Mouse (Mus musculus) WW6 (cell line): Measurements from ENCODE around the gene Plxna2.

Source experiments
- DNase-seq: peaks from one replicate; pipeline ENCODE4 v3.0.0-alpha.2; 2013; ENCODE audit warnings: low read depth, low spot score

Gene Plxna2

GRCm38 (mm10) chr1:194617918-194618317 lies at the start of gene Plxna2:
Gene Plxna2 (plus strand): TSS chr1:194618218.
- DNase-seq, result no peak

- no peak for DNase-seq
These were observed 44.1 kb upstream of the Plxna2 start for GRCm38 (mm10) chr1:194573870-194574269.

DNA sequence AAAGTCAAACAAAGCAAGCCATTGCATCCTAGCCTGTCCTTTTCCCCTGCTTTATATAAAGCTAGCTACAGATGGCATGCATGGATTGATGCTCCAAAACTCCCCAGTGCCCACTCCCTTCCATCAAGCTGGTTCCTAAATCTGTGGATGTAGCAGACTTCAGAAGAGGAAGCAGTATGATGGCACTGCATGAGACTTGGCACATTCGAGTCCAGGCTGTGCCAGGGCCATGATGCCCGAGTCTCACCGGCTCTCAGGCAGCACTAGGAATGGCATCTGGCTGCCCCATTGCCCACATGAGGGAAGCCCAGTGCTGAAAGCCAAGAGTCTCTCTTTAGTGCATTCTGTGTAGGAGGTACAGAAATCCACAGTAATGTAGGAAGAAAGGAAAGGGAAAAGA lies 39.7 kb upstream of the Plxna2 start:
- no peak for DNase-seq

DNA sequence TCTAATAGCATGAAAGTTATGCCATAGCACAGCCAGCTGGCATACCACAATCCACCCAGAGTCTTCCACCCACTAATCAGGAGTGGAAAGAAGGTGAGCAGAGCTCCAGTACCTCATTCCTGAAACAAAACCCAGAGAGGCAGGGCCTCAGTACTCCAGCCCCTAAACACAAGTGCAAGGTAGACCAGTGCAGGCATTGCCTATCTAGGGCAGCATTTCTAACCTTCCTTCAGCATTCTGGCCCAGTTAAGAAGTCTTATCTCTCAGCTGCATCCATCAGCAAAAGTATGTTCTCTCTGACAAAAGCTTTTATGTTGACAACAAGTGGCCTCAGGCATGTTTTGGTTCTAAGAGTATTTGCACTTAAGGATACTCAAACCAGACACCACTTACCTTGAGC lies 37.5 kb upstream of the Plxna2 start:
- DNase-seq, result no peak

GRCm38 (mm10) chr1:194586670-194587069 lies 31.3 kb upstream of the Plxna2 start:
- DNase-seq, result no peak

DNA sequence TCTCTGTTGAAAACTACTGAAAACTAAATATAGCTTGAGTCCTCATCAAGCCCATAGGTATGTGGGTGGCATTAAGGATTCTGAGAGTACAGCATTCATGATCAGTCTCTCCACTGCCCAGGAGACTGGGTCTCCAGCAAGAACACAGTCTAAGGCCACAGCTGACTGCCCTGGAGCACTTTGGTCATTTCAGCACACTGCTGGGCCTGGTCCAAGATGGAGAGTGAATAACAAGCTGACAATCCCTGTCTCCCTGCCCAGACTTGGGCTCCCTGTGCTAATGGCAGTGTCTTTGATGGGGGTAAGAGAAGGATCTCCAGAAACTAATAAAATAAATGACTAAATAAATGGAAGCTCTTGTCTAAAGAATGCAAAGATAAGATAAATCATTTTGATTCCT lies 30.5 kb upstream of the Plxna2 start:
- no peak for DNase-seq

GRCm38 (mm10) chr1:194587956-194588668 lies 29.9 kb upstream of the Plxna2 start:
- no peak for DNase-seq

DNA sequence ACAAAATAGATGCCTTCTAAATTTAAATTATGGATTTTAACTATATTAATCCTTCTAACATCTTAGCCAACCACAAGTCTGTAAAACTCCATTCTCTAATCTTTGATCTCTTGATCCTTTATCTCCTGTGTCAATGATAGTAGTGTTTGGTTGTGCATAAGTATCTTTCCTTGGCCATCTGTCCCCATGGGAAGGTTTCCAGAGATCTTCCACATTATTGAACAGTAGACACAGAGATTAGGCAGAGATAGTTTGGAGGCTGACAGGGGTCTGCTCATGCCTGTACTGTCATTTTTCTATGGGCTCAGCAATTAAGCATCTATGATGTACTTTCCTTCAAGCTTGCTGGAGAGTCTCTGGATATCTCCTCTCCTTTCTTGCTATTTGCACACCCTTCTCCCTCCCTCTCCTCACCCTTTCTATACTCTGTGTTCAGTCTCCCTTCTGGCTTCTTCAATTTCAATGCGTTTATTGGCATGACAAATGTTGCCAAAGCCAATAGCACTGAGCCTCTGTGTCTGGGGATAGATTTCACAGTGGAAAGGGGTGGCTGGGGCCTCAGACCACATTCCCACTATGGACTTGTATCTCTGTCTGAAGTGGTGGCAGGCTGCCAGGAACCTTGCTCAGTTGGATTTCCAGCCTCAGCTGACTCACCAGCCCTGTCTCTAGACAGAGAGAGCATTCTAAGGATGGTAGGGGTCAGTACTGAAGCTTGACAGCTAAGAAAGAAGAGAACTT lies 29.1 kb upstream of the Plxna2 start:
- DNase-seq, result no peak

DNA sequence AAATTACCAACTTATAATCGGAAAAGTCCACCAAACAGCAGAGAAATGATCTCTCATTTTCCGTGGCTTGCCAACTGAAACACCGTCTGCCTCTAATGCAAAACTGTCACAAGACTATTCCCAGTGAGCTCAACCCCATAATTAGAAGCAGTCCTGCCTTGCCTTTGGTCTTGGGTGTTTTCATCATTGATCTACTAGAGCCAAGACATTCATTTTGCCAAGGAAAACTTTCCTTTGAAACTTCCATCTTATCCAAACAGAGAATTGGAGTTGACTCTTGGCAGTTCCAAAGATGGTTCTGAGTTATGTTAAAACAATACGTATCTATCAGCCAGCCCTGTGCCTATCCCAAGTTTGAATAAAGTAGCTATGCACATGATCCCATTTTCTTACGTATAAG lies 24.9 kb upstream of the Plxna2 start:
- DNase-seq, result no peak

- no peak for DNase-seq
These were observed 10.4 kb upstream of the Plxna2 start for GRCm38 (mm10) chr1:194607406-194608261.

- no peak for DNase-seq
These were observed 7.5 kb upstream of the Plxna2 start for GRCm38 (mm10) chr1:194610516-194610915.

GRCm38 (mm10) chr1:194612628-194613027 lies 5.4 kb upstream of the Plxna2 start:
- DNase-seq, result no peak

DNA sequence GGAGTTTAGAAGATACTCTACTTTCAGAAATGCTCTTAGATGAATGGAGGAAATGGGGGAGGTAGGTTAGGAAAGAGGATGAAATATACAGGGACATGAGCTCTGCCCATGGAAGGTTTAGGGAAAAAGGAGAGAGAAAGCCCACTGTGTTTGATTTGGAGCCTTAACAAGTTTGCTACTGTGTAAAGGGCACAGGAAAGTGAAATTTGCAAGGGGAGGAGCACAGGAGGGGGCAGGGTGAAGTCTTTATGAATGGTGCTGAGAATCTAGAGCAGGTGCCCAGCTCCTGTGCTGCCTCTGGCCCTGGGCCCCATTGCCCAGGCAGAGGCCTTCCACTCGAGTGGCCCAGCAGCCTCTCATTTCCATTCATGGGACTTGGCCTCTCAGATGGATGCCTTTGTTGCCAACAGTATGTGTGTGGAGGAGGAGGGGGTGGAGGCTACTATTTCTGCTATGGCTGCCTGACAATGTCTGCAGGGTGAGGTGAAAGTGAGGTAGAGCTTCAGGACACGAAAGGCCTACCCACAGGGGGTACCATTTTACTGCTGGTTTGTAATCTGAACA lies 4.7 kb upstream of the Plxna2 start:
- DNase-seq, result no peak

DNA sequence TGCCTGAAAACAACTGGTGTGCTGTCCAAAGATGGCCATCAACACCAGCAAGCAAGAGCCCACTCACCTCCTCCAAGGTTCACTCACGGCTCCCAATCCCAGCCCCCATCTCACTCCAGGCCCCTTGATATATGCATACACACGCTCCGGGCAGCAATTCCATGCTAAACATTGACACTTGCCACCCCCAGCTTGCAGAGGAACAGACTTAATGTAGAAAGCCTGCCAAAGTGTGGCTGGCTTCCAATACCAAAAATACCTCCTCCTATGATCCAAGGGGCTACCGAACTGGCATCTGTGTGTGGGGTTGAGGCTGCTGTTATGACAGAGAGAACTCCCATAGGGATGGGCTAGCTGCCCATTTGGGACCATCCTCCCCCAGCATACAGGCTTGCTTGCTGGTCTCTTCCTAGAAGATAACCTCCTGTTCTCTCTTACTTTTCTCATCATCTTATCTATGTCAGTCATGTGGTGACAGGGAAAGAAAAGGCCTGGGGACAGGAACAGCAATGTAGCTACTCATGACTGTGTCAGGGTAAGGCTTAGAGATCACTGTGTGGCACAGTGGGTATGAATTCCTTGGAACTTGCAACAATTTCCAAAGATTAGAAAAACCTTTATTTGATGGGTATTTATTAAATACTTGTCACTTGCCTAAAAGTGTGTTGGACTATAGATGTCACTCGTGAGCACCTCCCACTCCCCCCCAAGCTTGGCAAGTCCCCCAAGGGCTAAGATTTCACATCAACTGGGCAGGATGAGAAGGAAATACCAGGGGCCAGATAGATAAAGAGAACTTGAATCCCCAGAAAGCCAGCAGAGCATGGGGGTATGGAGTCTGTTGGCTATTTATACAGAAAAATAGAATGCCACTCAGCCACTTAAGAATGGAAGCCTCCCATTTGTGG lies 3.8 kb upstream of the Plxna2 start:
- no peak for DNase-seq

DNA sequence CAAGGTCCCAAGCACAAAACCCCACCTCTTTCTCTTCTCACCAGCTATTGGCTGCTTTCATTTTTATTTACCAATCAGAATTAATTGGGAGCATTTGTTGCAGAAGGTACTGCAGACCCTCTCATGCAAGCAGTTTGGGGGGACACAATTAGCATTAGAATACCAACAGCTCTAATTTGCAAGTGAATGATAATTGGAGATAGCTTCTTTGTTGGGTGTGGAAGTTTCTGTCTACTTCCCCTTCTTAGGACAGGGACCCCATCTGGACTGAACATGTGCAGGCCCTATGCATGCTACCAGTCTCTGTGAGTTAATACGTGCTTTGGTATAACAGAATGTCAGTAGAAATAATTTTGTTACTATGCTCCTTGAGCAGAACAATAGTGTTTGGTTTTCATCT lies 1.9 kb upstream of the Plxna2 start:
- DNase-seq, result no peak

DNA sequence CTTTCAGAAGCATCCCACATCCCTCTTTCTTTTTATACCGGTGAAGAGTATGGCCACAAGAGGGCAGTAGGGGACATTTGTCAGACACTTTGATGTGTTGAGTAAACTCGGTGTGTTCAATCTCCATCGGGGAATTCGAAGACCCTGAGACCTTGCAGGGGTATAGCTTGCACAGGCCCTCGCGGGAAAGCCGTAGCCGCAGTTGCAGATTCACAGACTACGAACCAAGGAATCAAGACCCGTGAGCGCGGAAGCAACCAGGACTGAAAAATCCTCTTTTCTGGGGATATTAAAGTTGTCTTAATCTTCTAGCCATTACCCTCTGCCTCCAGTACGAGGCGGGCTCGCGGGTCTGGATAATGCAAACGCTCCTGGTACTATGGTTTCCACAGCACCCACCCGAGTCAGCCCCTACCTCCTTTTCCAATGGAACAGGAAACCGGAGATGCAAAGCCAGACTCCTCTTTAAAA lies 858 bp downstream of the Plxna2 start:
- peak; percentile 40 for DNase-seq

DNA sequence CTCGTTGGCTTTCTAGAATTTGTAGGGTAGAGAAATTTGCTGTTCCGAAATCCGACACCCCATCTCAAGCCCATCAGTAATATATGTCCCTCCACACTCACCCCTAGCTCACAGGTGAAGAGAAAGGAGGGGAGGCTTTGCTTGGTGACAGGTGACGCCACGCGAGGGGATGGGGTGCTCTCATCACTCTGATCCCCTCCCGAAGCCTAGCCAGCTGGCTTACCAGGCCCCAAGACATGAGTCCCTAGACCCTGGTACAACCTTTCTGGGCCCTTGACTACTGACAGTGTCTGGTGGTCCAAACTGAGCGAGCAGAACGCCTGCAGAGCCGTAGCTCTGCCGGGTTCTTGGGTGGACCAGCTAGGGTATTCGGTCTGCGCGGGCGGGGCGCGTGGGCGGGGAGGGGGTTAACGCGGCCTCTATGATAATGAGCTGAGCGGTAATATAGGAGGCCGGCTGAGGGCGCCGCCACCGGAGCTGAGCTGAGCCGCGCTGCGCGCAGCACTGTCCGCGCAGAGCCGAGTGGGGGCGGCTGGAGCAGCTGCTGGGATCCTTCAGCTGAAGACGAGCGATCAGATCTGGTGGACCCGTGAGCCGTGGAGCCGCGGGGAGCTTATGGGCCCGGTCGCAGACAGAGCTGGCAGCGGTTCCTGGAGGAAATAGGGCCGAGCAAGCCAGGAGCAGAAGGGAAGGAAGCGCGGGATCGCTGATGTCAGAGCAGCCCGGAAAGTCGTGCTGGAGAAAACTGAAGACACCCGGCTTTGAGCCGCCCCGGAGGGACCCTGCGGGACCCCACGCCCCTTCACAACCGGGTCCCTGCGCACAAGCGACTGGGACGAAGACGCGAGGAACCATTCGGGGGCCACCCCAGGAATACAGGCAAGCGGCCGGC lies 1.6 kb downstream of the Plxna2 start:
- DNase-seq, result peak; percentile 53

GRCm38 (mm10) chr1:194620245-194620991 lies 2.4 kb downstream of the Plxna2 start:
- peak; percentile 18 for DNase-seq

GRCm38 (mm10) chr1:194622174-194622573 lies 4.2 kb downstream of the Plxna2 start:
- DNase-seq, result no peak
